Mouse (Mus musculus): Measurements from ENCODE around the gene Tle6. TPM values are rescaled to one million over a fixed set of nuclear protein-coding genes. Genes with fewer than 3 reads are reported as not detected.

Gene Tle6
- polyA plus RNA-seq, 1 experiment from 2014 or later, result 3.2 TPM

GRCm38 (mm10) chr10:81572975-81573374 is 27.9 kb downstream of the Tle6 start:
- Histone ChIP-seq H3K27ac (replicated peaks; ENCODE audit: low read depth, low read length) (no peak overlapping the region), H3K9ac (replicated peaks; ENCODE audit: low read length) (no peak overlapping the region), H3K4me2 (ENCODE audit: low read length) (0 out of 2 replicates have a peak overlapping the region, but pooled peaks have one; percentile 85), H3K4me3 (replicated peaks; ENCODE audit: low read depth, low read length) (no peak overlapping the region), H3K27me3 (ENCODE audit: control insufficient read depth, insufficient read depth, low read length) (peaks cover 42% of the 10 kb centered on the region), H3K9me3 (ENCODE audit: control insufficient read depth, low read length) (no peaks in the 10 kb centered on the region), H3K4me1 (ENCODE audit: control insufficient read depth, insufficient read depth, low read length) (peaks cover 56% of the 10 kb centered on the region), H3K36me3 (ENCODE audit: control insufficient read depth, insufficient read depth, low read length) (no peaks in the 10 kb centered on the region)
- ATAC-seq (ENCODE audit: low FRiP score, low TSS enrichment), result no peak
- no peak for DNase-seq
- WGBS, result 14% methylated on average over 9 of the region's 9 CpGs

GRCm38 (mm10) chr10:81572133-81572671 is 28.7 kb downstream of the Tle6 start:
- DNase-seq (no peak), ATAC-seq (ENCODE audit: low FRiP score, low TSS enrichment) (no peak)
- Histone ChIP-seq H3K36me3 (ENCODE audit: control insufficient read depth, insufficient read depth, low read length) (no peaks in the 10 kb centered on the region), H3K4me3 (replicated peaks; ENCODE audit: low read depth, low read length) (peak overlapping the region; percentile 36), H3K9ac (replicated peaks; ENCODE audit: low read length) (no peak overlapping the region), H3K27me3 (ENCODE audit: control insufficient read depth, insufficient read depth, low read length) (peaks cover 47% of the 10 kb centered on the region), H3K27ac (replicated peaks; ENCODE audit: low read depth, low read length) (peak overlapping the region; percentile 67), H3K9me3 (ENCODE audit: control insufficient read depth, low read length) (no peaks in the 10 kb centered on the region), H3K4me2 (ENCODE audit: low read length) (peak overlapping the region; percentile 85), H3K4me1 (ENCODE audit: control insufficient read depth, insufficient read depth, low read length) (peaks cover 56% of the 10 kb centered on the region)
- WGBS, result 2% methylated on average over 9 of the region's 9 CpGs

GRCm38 (mm10) chr10:81571501-81571876 is 29.4 kb downstream of the Tle6 start:
- peaks cover 56% of the 10 kb centered on the region for H3K4me1 ChIP-seq (ENCODE audit: control insufficient read depth, insufficient read depth, low read length)
- peak; percentile 99 for DNase-seq
- H3K4me3 ChIP-seq (replicated peaks; ENCODE audit: low read depth, low read length), result peak overlapping the region; percentile 36
- H3K27me3 ChIP-seq (ENCODE audit: control insufficient read depth, insufficient read depth, low read length), result peaks cover 48% of the 10 kb centered on the region
- no peaks in the 10 kb centered on the region for H3K9me3 ChIP-seq (ENCODE audit: control insufficient read depth, low read length)
- peak overlapping the region; percentile 83 for H3K27ac ChIP-seq (replicated peaks; ENCODE audit: low read depth, low read length)
- peak overlapping the region; percentile 85 for H3K4me2 ChIP-seq (ENCODE audit: low read length)
- no peak overlapping the region for H3K9ac ChIP-seq (replicated peaks; ENCODE audit: low read length)
- ATAC-seq (ENCODE audit: low FRiP score, low TSS enrichment), result peak; percentile 91
- WGBS, result under 1% methylated on average over 18 of the region's 18 CpGs
- H3K36me3 ChIP-seq (ENCODE audit: control insufficient read depth, insufficient read depth, low read length), result peaks cover 2% of the 10 kb centered on the region; the same call in 1 of the 2 replicates

GRCm38 (mm10) chr10:81570831-81571500 is 29.9 kb downstream of the Tle6 start:
- Histone ChIP-seq H3K27me3 (ENCODE audit: control insufficient read depth, insufficient read depth, low read length) (peaks cover 48% of the 10 kb centered on the region), H3K4me3 (replicated peaks; ENCODE audit: low read depth, low read length) (peak overlapping the region; percentile 36), H3K27ac (replicated peaks; ENCODE audit: low read depth, low read length) (peak overlapping the region; percentile 83), H3K4me2 (ENCODE audit: low read length) (peak overlapping the region; percentile 85), H3K36me3 (ENCODE audit: control insufficient read depth, insufficient read depth, low read length) (peaks cover 7% of the 10 kb centered on the region), H3K4me1 (ENCODE audit: control insufficient read depth, insufficient read depth, low read length) (peaks cover 54% of the 10 kb centered on the region), H3K9me3 (ENCODE audit: control insufficient read depth, low read length) (no peaks in the 10 kb centered on the region), H3K9ac (replicated peaks; ENCODE audit: low read length) (0 out of 2 replicates have a peak overlapping the region, but pooled peaks have one; percentile 12)
- peak; percentile 99 for DNase-seq
- ATAC-seq (ENCODE audit: low FRiP score, low TSS enrichment), result peak; percentile 78
- under 1% methylated on average over 33 of the region's 34 CpGs for WGBS

GRCm38 (mm10) chr10:81570238-81570800 is 30.6 kb downstream of the Tle6 start:
- peak overlapping the region; percentile 83 for H3K27ac ChIP-seq (replicated peaks; ENCODE audit: low read depth, low read length)
- DNase-seq, result peak; percentile 87
- WGBS, result 0% methylated on average over 10 of the region's 11 CpGs
- H3K4me1 ChIP-seq (ENCODE audit: control insufficient read depth, insufficient read depth, low read length), result peaks cover 50% of the 10 kb centered on the region
- peaks cover 53% of the 10 kb centered on the region for H3K27me3 ChIP-seq (ENCODE audit: control insufficient read depth, insufficient read depth, low read length)
- peak; percentile 12 for ATAC-seq (ENCODE audit: low FRiP score, low TSS enrichment)
- H3K4me2 ChIP-seq (ENCODE audit: low read length), result peak overlapping the region; percentile 85
- H3K4me3 ChIP-seq (replicated peaks; ENCODE audit: low read depth, low read length), result peak overlapping the region; percentile 36
- H3K9ac ChIP-seq (replicated peaks; ENCODE audit: low read length), result 0 out of 2 replicates have a peak overlapping the region, but pooled peaks have one; percentile 12
- H3K9me3 ChIP-seq (ENCODE audit: control insufficient read depth, low read length), result no peaks in the 10 kb centered on the region
- H3K36me3 ChIP-seq (ENCODE audit: control insufficient read depth, insufficient read depth, low read length), result peaks cover 14% of the 10 kb centered on the region

- Histone ChIP-seq H3K36me3 (ENCODE audit: control insufficient read depth, insufficient read depth, low read length) (peaks cover 20% of the 10 kb centered on the region), H3K4me2 (ENCODE audit: low read length) (no peak overlapping the region), H3K9ac (replicated peaks; ENCODE audit: low read length) (no peak overlapping the region), H3K4me3 (replicated peaks; ENCODE audit: low read depth, low read length) (no peak overlapping the region), H3K27ac (replicated peaks; ENCODE audit: low read depth, low read length) (peak overlapping the region; percentile 83), H3K4me1 (ENCODE audit: control insufficient read depth, insufficient read depth, low read length) (peaks cover 43% of the 10 kb centered on the region), H3K9me3 (ENCODE audit: control insufficient read depth, low read length) (no peaks in the 10 kb centered on the region), H3K27me3 (ENCODE audit: control insufficient read depth, insufficient read depth, low read length) (peaks cover 60% of the 10 kb centered on the region)
- WGBS, result 41% methylated on average over 9 of the region's 9 CpGs
- ATAC-seq (ENCODE audit: low FRiP score, low TSS enrichment) (no peak), DNase-seq (no peak)
Measured at GRCm38 (mm10) chr10:81569507-81570237, 31.2 kb downstream of the Tle6 start.

GRCm38 (mm10) chr10:81568381-81569191 is 32.3 kb downstream of the Tle6 start:
- H3K36me3 ChIP-seq (ENCODE audit: control insufficient read depth, insufficient read depth, low read length), result peaks cover 31% of the 10 kb centered on the region
- DNase-seq, result peak; percentile 87
- H3K27ac ChIP-seq (replicated peaks; ENCODE audit: low read depth, low read length), result peak overlapping the region; percentile 83
- peak; percentile 6; the same call in 1 of the 2 replicates for ATAC-seq (ENCODE audit: low FRiP score, low TSS enrichment)
- H3K4me1 ChIP-seq (ENCODE audit: control insufficient read depth, insufficient read depth, low read length), result peaks cover 45% of the 10 kb centered on the region
- H3K4me3 ChIP-seq (replicated peaks; ENCODE audit: low read depth, low read length), result no peak overlapping the region
- 10% methylated on average over 16 of the region's 16 CpGs for WGBS
- H3K27me3 ChIP-seq (ENCODE audit: control insufficient read depth, insufficient read depth, low read length), result peaks cover 50% of the 10 kb centered on the region
- H3K4me2 ChIP-seq (ENCODE audit: low read length), result peak overlapping the region; percentile 35
- no peaks in the 10 kb centered on the region for H3K9me3 ChIP-seq (ENCODE audit: control insufficient read depth, low read length)
- H3K9ac ChIP-seq (replicated peaks; ENCODE audit: low read length), result no peak overlapping the region

All from midbrain, embryonic 14.5 days (tissue).